Mouse (Mus musculus): ENCODE results near the gene Tmem145.

GRCm38 (mm10) chr7:25279861-25280791 lies 25.8 kb upstream of the Tmem145 start:
- no peak for TF ChIP-seq POLR2A (IDR thresholded peaks at IDR 0.05; ENCODE audit: borderline replicate concordance, extremely low read depth, insufficient read depth, insufficient read length, poor library complexity, severe bottlenecking)
- no peak for TF ChIP-seq CTCF (IDR thresholded peaks at IDR 0.05; ENCODE audit: borderline replicate concordance, extremely low read depth, insufficient read depth, insufficient read length)

Data from brain, embryonic 14.5 days (tissue).